Mouse (Mus musculus) thymus, postnatal 4 days (tissue): ENCODE data around the gene Prickle2.
A peak's percentile ranks its signal among the peaks of the same experiment; 100 is the strongest.

Experiments used
- DNase-seq: peaks from one replicate; pipeline ENCODE4 v3.0.0; 2021

Gene Prickle2

DNA sequence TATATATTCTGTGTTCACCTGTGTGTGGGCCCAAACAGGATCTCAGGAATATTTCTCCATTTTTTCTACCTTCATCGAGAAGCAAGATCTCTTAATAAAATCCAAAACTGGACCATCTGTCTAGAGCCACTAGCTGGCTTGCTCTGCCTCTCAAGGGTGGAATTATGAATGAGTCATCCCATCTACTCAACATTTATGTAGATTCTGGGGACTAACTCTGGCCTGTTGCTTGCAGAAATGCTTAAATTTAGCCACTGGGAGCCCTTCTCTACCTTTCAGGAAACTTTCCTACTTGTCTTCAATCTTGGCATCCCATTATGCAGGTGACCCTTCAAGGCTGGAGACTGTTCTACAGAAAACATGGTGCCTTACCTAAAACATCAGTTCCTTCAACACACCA is 194.0 kb downstream of the Prickle2 start:
- no peak for DNase-seq

DNA sequence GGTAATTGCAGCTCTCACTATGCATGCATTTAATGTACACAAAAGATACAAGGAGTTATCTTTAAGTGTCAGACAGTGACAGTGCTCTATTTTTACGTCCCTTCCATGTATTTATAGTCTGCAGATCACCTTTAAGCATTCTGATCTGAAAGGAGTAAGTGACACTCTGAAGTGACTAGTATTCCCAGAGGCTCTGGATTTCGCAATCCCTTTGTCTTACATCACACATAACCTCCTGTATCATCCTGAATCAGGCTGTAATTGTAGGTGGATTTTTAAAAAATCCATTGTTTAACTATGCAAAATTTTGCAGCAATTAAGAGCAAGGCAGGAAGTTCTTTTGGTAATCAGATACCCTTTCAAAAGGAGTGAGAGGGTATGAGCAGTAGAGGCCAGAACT is 196.2 kb downstream of the Prickle2 start:
- no peak for DNase-seq

DNA sequence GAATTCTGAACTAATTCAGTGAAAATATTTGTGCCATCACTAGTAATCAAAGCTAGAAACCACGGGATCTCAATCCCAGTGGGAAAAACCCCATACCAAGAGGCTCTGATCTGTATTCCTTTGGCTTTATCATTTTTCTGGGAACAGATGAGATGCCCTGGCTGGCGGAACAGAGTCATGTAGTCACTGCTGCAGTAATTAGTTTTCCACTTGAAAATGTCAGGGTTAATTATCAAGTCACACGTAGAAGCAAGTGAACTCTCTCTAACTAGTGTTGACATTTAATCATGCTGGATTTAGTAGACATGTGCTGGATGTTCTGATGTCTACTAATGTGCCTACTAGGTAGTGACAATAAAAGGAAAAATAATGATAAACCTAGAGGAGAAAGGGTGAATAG is 199.7 kb downstream of the Prickle2 start:
- DNase-seq: no peak

DNA sequence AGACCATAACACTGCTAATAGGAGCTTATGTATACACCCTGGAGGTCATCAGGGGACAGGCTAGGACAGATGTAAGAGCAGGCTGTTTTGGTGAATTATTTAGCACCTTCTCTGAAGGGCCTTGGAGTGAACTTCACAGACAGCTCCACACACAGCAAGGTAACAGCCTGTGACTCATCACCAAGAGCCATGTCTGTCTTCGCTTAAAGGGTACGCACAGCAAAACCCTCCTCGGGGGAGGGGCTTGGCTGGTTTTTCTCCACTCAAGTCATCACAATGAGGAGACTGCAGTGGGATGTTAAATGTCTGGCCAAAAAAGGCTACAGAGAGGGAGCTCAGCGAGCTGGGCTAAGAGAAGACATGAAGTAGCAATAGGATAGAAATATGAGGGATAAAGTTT is 206.5 kb downstream of the Prickle2 start:
- no peak for DNase-seq

DNA sequence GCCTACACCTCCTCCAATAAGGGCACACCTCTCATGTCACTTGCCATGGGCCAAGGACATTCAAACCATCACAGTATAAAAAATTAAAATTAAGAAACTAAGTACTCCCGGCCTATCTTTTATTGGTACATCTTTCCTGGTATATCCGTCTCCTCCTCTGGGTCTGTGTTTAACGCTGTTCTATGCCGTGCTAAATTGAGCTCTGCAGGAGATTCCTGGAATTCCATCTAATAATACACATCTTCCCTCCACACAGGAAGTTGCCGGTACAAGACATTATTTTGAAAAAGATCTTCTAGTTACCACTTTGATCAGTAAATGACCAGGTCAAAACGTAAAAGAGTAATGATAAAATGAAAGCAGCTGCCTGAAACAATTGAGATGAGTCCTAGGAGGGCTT is 207.4 kb downstream of the Prickle2 start:
- no peak for DNase-seq

DNA sequence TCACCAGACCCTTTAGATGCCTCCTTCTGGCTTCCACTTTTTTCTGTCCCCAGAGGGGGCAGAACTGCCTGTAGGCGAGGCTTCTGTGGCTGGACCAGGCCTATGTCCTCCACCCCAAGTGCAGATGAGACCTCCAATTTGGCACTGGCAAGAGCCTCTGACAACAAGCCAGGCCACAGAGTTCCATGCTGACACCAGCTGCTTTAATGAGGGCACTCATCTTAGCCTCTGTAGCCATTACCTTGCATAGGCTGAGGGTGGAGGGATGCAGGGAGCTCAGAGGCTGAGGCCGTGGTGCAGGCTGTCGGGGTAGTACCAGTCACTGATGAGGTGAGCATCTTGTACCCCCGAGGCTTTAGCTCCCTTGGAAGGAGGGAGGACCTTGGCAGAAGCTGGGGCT is 208.7 kb downstream of the Prickle2 start:
- no peak for DNase-seq

DNA sequence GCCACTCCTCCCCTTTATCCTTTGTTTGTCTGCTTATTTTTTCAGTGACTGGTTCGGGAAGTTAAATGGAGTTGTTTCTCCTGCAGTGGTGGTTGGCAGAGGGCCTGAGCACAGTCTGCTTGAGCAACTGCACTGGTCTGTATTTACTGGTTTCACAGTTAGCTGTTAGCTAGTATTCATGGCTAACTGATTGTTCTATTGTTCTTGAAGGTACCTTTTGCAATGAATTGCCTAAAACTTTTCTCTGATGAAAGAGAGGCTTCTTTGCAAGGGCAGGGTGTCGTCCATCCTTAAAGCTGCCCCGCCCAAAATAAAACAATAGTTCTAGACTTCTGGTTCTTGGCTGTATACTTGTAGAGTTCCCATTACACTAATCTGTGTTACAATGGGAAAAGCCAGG is 210.5 kb downstream of the Prickle2 start:
- no peak for DNase-seq

DNA sequence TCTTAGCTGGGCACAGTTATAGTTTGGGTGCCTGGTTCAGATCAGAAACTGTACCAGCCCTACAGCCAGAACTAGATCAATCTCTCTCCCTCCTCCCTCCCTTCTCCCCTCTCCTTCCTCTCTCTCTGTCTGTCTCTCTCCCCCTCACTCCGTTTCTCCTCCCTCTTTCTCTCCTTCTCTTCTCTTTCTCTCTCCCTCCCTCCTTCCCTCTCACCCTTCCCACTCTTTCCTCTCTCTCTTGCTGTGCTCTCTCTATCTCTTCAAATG is 224.3 kb downstream of the Prickle2 start:
- DNase-seq: no peak

DNA sequence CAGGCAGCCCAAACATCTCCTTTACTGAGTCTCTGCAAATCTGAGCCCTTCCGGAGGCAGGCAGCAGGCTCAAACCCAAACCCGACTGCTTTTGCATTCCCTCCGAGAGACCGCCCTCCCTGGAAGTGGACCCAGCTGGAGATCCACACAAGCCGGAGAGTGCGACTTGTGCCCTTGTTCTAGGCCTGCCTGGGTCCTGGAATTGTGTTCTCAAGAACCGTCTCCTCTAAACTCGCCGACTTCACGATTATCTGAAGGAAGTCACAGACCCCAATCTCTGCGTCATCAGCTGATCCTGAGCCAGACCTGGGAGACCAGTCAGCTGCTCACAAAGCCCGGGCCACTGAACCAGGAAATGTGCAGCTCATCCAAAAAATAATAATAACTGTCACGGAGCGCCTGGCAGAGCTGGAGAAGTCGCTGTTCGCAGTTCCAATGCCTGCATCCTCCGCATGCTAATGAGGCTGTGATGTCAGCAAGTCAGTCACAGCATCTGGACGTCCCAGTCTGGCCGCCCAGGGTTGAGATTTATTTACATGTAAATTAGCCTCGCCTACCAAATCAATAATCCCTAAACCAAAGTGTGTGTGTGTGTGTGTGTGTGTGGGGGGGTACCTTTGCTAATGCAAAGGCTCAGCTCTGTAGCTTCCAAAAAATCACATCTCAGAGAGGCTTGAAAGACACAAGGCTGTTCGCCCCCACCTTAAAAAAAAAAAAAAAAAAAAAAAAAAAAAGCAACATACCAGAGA is 224.8 kb downstream of the Prickle2 start:
- no peak for DNase-seq

DNA sequence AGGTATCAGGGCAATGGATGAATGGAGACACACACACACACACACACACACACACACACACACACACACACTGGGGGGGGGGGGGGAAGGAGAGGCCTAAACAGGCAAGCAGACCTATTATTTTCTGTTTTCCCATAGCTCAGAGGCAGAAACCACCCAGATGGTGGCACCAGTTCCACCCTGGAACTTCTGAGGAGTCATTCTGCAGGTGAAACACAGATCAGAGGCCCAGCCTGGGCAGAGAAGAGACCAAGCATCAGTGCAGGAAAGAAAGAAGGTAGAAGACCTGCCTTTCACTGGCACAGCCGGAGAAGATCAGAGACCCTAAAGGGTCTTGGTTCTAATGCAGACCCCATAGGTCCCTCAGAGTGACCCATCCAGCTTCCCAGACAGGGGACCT is 227.3 kb downstream of the Prickle2 start:
- no peak for DNase-seq

DNA sequence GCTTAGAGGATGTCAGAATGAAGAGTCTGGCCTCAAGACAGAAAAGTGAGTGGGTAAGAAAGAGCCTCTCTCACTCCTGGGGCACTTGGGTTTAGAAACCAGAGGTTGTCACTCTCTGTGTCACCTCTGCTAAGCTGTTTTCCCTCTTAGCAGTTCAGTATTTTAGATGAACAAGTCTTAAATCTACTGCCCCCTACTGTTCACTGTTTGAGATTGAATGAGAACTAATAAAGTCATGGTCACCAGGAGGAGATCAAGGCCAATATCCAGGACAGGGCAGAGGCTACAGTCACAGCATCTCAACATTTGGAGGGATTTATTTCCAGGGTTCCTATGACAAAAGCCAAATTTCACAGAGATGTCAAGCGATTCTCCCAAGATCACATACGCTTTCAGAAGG is 228.3 kb downstream of the Prickle2 start:
- no peak for DNase-seq

DNA sequence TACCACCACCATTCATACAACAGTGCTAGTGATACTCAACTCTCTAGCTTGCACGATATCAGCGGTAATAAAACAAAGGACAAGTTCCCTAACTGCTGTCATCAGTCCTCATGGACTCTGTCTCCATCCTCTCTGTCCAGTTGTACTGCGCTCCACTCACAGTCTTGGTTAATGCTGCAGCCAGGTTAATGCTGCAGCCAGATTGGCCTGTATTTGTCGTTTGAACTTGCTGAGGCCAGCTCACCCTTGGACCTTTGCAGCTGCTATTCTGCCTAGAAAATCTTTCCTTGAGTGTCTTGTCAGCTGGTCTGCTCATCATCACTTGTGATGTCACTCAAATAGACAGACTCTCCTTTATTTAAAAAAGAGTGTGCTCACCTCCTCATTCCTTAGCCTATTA is 236.5 kb downstream of the Prickle2 start:
- no peak for DNase-seq

DNA sequence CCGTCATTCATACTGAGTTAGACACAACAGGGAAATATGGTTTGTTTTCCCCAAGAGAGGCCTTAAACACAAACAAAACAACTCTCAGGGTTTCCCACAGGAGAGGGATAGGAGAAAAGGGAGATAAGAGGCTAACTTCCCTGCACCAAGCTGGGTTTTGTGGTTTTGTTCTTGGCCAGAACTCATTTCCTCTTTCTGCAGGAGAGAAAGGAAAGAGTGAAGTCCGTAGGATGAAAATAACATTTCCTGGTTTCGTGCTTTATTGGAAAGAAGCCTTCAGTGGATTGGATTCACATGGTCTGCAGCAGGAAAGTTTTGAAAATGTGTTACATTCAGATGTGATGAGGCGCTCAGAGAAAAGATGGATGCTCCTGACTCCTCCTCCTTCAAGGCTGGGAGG is 237.1 kb downstream of the Prickle2 start:
- no peak for DNase-seq

DNA sequence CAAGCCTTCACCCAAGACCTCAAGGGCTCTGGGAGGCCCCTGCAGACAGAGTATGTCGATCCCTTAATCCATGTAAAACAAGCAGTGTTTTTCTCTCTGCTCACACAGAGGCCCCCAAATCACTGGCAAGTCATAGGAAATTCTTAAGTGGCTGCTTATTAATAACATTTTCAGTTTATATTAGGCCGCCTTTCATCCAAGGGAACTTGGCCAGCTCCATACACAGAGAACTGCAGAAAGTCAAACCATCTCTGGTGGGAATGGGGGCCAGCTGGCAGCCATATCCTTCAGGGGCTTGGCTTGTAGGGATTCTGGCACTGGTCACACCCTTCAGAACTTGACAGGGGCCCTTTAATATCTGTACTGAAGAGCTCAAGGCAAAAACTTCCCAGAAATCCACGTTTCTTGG is 237.6 kb downstream of the Prickle2 start:
- no peak for DNase-seq

DNA sequence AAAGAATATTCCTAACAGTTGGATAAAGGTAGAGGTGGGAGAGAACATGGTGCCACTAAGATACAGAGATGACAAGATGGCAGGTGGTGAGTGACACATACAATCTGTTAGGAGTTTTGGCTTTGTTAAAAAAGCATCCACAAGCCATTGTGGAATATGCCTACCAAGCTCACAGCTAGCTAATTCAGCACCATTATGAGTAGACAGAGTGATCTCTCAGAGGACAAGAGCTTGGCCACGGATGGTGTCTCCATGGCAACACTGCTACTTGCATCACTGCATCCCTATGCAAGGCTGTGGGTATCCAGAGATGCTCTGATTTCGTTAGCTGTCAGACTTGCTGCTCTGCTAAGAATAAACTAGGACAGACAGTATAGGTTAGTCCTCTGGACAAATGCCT is 238.6 kb downstream of the Prickle2 start:
- DNase-seq: no peak

DNA sequence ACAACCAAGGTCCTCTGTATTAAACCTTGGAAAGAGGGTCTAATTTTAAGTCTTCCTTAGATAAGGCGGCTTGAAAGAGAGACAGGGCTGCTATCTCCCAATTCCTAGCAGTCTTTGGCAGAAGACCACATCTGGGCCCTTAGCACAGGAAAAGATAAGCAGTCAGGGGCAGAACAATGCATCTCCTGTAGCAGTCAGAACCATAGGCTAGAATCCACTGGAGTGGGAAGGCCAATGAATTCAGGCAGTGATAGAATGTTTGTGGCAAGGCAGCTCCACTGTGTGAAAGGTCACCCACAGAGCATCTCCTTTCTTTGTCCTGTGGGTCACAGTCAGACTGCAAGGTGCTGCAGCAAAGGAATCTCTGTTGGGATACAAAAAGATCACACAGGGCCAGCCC is 240.3 kb downstream of the Prickle2 start:
- DNase-seq: no peak

DNA sequence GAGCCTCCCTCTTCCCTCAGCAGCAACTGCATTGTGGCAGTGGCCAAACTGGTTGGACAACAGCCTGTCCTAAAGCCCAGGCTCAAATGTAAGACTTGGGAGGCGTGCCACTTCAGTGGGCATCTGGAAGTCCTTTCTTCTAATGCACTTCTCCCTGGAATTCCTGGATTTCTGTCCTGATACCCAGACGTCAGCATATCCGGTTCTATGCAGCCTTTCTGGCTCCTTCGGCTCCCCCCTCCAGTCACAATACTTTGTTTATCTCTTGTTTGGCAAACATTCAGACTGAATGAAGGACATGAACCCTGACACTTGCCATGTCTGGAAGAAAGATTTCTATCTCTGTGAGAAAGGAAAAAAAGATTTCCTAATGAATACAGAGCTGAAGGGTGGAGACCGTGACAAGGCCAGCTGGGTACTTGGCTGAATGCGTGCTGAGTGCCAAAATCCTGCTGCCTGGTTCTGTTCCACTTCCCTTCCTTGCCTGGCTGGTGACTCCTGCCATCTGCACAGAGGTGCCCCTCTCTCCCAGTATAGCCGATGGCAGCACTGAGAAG is 241.1 kb downstream of the Prickle2 start:
- DNase-seq: no peak

DNA sequence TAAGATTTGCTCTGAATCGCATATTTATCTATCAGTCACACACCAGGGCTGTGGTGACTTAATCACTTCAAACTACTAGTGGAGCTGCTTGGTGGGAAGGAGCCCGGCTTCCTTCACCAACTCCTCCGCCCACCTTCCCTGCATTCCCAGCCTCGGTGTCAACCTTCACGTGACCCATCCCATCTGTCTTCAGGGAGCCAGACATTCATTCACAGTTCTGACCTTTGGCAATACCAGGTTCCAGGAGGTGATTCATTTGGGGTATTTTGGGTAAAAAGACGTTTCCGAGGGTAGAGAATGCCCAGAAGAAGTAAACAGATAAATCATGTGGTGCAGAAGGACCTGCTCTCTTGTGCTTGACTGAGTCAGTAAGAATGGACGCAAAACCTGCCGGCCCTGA is 242.2 kb downstream of the Prickle2 start:
- no peak for DNase-seq

DNA sequence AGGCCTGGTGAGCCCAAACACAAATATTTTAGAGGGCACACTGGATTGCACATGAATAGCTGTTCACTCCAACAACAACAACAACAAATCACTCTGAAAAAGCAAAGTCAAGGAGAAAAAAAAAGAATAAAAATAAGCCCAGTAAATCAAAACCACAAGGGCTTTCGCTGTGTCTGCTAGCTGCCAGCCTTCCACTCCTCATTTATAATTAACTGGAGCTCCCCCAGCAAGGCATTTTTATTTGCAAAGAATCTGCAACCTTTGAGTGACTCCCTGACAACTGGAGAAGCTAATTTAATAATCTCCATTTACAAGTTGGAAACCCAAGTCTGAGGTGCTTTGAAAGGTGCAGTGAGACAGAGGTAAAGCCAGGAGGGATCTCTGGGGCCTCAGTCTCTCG is 245.2 kb downstream of the Prickle2 start:
- no peak for DNase-seq

DNA sequence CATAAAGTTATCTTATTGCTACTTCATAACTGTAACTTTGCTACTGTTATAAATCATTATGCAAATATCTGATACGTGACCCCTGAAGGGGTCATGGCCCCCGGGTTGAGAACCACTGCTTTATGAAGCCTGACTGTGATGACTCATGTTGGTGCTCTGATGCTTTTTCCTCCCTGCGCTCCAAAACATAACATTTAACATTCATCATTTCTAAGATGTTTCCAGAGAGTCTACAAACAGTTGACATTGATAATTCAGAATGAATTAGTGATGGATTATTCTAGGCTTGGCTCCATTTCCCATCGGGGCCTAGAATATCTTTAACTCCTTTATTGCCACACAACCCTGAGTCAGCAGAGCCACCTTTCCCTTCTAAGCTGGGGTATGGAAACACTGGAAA is 247.9 kb downstream of the Prickle2 start:
- DNase-seq: no peak

DNA sequence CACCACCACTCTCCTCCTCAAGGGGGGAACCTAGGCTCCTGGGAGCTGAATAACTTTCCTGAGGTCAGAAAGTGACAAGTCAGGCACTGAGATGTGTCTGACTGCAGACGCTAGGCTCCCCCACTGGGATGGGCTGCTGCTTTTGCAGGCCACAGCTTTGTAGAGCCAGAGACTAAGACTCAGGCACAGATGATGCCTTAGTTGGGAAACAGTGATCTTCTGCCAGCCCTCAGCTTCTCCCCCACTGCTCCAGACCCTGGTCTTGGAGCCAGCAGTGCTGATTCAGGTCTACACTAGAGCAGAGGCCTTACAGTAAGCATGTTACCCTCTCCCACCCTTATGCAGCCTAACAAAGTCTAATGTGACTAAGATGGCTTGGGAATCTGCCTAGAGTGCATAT is 254.5 kb downstream of the Prickle2 start:
- DNase-seq: no peak

DNA sequence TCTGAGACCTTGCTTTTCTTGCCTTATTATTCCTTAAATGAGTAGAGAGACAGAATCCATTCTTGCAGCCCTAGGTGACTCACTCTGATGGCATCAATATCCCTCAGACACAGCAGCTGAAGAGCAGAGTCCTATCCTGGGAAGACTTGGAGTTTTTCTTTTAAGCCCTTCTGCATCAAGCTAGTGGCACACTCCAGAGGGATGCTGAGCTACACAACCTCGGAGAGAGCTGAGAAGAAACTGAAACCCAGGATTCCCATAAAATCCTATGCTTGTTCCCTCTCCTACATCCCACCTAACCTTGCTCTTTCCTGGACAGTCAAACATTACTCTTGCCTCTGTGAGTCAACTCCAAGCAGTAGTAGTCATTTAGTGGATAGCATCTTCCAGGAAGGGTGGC is 256.0 kb downstream of the Prickle2 start:
- no peak for DNase-seq

DNA sequence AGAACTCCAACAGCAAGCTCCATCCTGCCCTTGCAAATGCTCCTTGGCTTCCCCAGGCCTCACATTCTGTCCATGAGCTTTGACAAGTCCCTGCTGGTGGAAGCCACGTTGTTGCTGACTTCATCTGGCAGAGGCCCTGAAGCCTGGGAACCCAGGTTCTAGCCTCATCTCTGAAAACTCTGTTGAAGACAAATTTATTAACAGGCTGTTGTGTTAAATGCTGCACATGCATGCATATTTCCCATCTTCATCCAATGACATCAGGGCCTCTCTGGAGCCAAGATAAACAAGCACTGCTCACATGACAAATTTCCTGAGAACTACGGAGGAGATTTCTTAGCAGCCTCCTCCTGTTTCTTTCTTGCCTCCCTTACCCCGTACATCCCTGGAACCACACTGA is 259.3 kb downstream of the Prickle2 start:
- no peak for DNase-seq

DNA sequence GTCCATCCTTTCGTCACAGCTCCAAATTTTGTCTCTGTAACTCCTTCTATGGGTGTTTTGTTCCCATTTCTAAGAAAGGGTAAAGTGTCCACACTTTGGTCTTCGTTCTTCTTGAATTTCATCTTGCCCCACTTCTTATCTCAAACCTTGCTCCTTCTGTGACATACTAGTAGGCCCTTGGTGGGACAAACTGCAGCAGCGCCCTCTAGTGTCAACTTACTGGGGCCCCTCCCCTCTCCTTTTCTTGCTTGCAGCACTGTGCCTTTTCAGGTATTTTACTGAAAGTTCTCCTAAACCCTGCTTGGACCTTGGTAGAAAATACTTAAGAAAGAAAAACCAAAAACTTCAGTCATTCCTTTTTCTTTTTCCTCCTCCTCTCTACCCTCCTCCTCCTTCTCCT is 264.8 kb downstream of the Prickle2 start:
- peak; percentile 56 for DNase-seq

DNA sequence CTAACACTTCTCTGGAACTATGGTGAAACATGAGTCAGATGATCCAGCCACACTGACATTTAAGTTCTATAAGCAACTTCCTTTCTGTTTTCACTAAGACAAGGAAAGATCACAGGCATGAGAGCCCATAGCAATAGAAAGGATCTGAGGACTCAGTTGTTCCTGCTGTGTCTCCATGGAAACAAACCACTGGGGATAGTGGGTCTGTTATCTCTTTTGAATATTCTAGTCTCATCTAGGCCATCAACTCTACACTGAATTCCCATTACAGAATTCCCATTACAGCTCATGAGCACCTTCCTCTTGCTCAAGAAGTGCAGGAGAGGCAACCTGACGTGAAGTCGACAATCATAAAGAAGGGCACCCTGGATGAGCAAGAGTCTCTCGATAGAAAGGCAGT is 265.7 kb downstream of the Prickle2 start:
- DNase-seq: no peak

DNA sequence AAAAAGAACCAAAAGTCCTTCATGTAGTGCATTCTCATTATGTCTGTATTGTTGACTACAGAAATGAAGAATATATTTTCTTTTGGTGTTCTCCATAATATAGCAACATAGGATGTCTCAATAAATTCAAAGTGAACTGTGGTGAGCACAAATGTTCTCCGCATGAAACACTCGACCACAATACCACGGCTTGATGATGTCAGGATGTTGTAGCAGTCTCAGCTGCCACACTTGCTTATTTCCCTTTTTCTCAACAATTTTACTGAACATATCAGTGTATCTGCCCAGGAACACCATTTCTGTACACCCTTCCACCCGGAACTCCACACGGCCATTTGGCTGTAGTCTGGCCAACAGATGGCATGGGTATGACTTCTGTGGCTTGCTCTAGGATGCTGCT is 273.8 kb downstream of the Prickle2 start:
- no peak for DNase-seq
